Comparison of ENCODE assay signal across 10 mouse cellular contexts in genomic region chr9:45085741-45086690, GRCm38 (mm10).
DNase-seq lines count a peak whose midpoint lies in the region.
"Had no signal": no experiment of that assay in that cellular context is flagged by ENCODE, and none has a peak within 500 bp of the region (broad histone marks: within the 10 kb centered on the region; RNA-seq: fewer than 3 reads in every experiment).

No protein-coding gene starts in this region.

- peak; percentile 1 for DNase-seq in retina, postnatal 1 day
- no peak for DNase-seq in retina, embryonic 14.5 days (ENCODE audit: low spot score)
- DNase-seq in brain, adult 2 months (ENCODE audit: low read depth, low spot score) = peak; percentile 99
- DNase-seq in cerebellum, postnatal 14 days = peak; percentile 78 to 85
- peak; percentile 43 for DNase-seq in naive thymus-derived CD4-positive, alpha-beta T cell, adult 2 months (ENCODE audit: low read depth)
- no peak for DNase-seq in kidney, adult 8-10 months
- no peak for DNase-seq in testis, postnatal 14 days (ENCODE audit: low spot score)
- DNase-seq in right cerebral cortex, postnatal 25 days = no peak
- DNase-seq: gastrocnemius, postnatal 14 days; kidney, adult 11 months had no signal

Comparison
In these comparisons a context has a peak if more than half of its experiments do, and no peak if none do; other contexts are left out.
1. DNase-seq: peak in retina, postnatal 1 day (single experiment), brain, adult 2 months (single experiment), cerebellum, postnatal 14 days (2 of 2) and naive thymus-derived CD4-positive, alpha-beta T cell, adult 2 months (single experiment); none in retina, embryonic 14.5 days (single experiment), kidney, adult 8-10 months (0 of 2), testis, postnatal 14 days (single experiment) and right cerebral cortex, postnatal 25 days (single experiment).